Mouse (Mus musculus) kidney, embryonic 14.5 days (tissue): ENCODE measurements around the gene Fgf23. TPM values are rescaled to one million over a fixed set of nuclear protein-coding genes. Genes with fewer than 3 reads are reported as not detected.

ENCODE experiments used
- ATAC-seq: fragments of 200-750 bp; cut with Nextera tagmentation; 2 replicates; pipeline ENCODE4 v1.8.0; 2017; ENCODE audit warnings: moderate number of reproducible peaks, mild to moderate bottlenecking, moderate TSS enrichment, moderate library complexity; ENCODE audit not compliant: low FRiP score, low TSS enrichment
- H3K27ac ChIP-seq: fragments of 300-500 bp; sonication (generic); 2 replicates; pipeline ENCODE4 v1.5.1; 2014; ENCODE audit warnings: low read depth, mild to moderate bottlenecking, low read length, moderate library complexity, mixed read lengths
- H3K27me3 ChIP-seq: fragments of 300-500 bp; sonication (generic); 2 replicates; pipeline ENCODE4 v1.6.1; 2014; ENCODE audit warnings: mild to moderate bottlenecking, low read length; ENCODE audit not compliant: control insufficient read depth, insufficient read depth
- H3K36me3 ChIP-seq: fragments of 300-500 bp; sonication (generic); 2 replicates; pipeline ENCODE4 v1.6.1; 2014; ENCODE audit warnings: low read length, mixed read lengths; ENCODE audit not compliant: control insufficient read depth, insufficient read depth
- H3K4me1 ChIP-seq: fragments of 300-500 bp; sonication (generic); 2 replicates; pipeline ENCODE4 v1.6.1; 2014; ENCODE audit warnings: low read length, mixed read lengths; ENCODE audit not compliant: control insufficient read depth, insufficient read depth
- H3K4me2 ChIP-seq: fragments of 300-500 bp; sonication (generic); replicated peaks from 2 replicates; pipeline ENCODE4 v1.6.1; 2014; ENCODE audit warnings: low read depth, mild to moderate bottlenecking, low read length
- H3K4me3 ChIP-seq: fragments of 300-500 bp; sonication (generic); 2 replicates; pipeline ENCODE4 v1.5.1; 2014; ENCODE audit warnings: mild to moderate bottlenecking, low read length
- H3K9ac ChIP-seq: fragments of 300-500 bp; sonication (generic); 2 replicates; pipeline ENCODE4 v1.6.1; 2014; ENCODE audit warnings: low read depth, mild to moderate bottlenecking, low read length, moderate library complexity
- H3K9me3 ChIP-seq: fragments of 300-500 bp; sonication (generic); 2 replicates; pipeline ENCODE4 v1.6.1; 2016; ENCODE audit warnings: low read length; ENCODE audit not compliant: control insufficient read depth
- WGBS: fragments of 180-500 bp; shearing (Covaris S2); extraction: QIAGEN DNeasy Blood & Tissue Kit; methylation state at CpG from one replicate; pipeline ENCODE4 v1.1.7; 2014; 5-methylcytosine and 5-hydroxymethylcytosine counted together
- polyA plus RNA-seq: library from polyadenylated mRNA; unstranded; fragments of >200 nt; fragmentation: Nextera tagmentation; extraction: Ambion mirVana; gene quantifications from 2 replicates; pipeline ENCODE4 v1.2.1, GENCODE M21; 2014

Fgf23 gene
- polyA plus RNA-seq, 1 experiment from 2014 or later: not detected

- WGBS: 1% methylated on average over 58 of the region's 59 CpGs
- Histone ChIP-seq H3K4me3 (peak overlapping the region; percentile 60), H3K27me3 (peaks cover 23% of the 10 kb centered on the region), H3K9me3 (no peaks in the 10 kb centered on the region), H3K4me1 (no peaks in the 10 kb centered on the region), H3K36me3 (no peaks in the 10 kb centered on the region), H3K9ac (peak overlapping the region; percentile 65), H3K4me2 (peak overlapping the region; percentile 99), H3K27ac (no peak overlapping the region)
- ATAC-seq: peak; percentile 86
Measured at GRCm38 (mm10) chr6:127079867-127080731, 7.4 kb downstream of the Fgf23 start.

- Histone ChIP-seq H3K27me3 (peaks cover 23% of the 10 kb centered on the region), H3K27ac (no peak overlapping the region), H3K4me1 (no peaks in the 10 kb centered on the region), H3K9ac (no peak overlapping the region), H3K36me3 (no peaks in the 10 kb centered on the region), H3K9me3 (no peaks in the 10 kb centered on the region), H3K4me3 (no peak overlapping the region), H3K4me2 (no peak overlapping the region)
- no peak for ATAC-seq
- WGBS: 77% methylated on average over 6 of the region's 6 CpGs
Measured at GRCm38 (mm10) chr6:127081820-127082219, 9.1 kb downstream of the Fgf23 start.

GRCm38 (mm10) chr6:127086739-127087138 is 14.0 kb downstream of the Fgf23 start:
- Histone ChIP-seq H3K27ac (no peak overlapping the region), H3K9ac (no peak overlapping the region), H3K4me2 (no peak overlapping the region), H3K4me1 (no peaks in the 10 kb centered on the region), H3K27me3 (peaks cover 9% of the 10 kb centered on the region; the same call in 1 of the 2 replicates), H3K36me3 (peaks cover 12% of the 10 kb centered on the region; the same call in 1 of the 2 replicates), H3K9me3 (no peaks in the 10 kb centered on the region), H3K4me3 (no peak overlapping the region)
- ATAC-seq: no peak
- WGBS: 68% methylated on average over 4 of the region's 4 CpGs

- no peaks in the 10 kb centered on the region for H3K9me3 ChIP-seq
- no peak overlapping the region for H3K27ac ChIP-seq
- H3K27me3 ChIP-seq: no peaks in the 10 kb centered on the region
- no peaks in the 10 kb centered on the region for H3K4me1 ChIP-seq
- no peak overlapping the region for H3K4me2 ChIP-seq
- WGBS: 70% methylated on average over 7 of the region's 7 CpGs
- no peak overlapping the region for H3K9ac ChIP-seq
- peaks cover 6% of the 10 kb centered on the region; the same call in 1 of the 2 replicates for H3K36me3 ChIP-seq
- H3K4me3 ChIP-seq: no peak overlapping the region
- ATAC-seq: no peak
Measured at GRCm38 (mm10) chr6:127094565-127094964, 21.9 kb downstream of the Fgf23 start.

- H3K27ac ChIP-seq: no peak overlapping the region
- 95% methylated on average over 6 of the region's 6 CpGs for WGBS
- no peak overlapping the region for H3K4me3 ChIP-seq
- H3K9me3 ChIP-seq: no peaks in the 10 kb centered on the region
- ATAC-seq: no peak
- no peaks in the 10 kb centered on the region for H3K27me3 ChIP-seq
- 0 out of 2 replicates have a peak, but pooled peaks cover 6% of the 10 kb centered on the region for H3K36me3 ChIP-seq
- no peaks in the 10 kb centered on the region for H3K4me1 ChIP-seq
- H3K9ac ChIP-seq: no peak overlapping the region
- H3K4me2 ChIP-seq: no peak overlapping the region
Measured at GRCm38 (mm10) chr6:127103506-127104275, 31.0 kb downstream of the Fgf23 start.

GRCm38 (mm10) chr6:127104396-127105029 is 31.8 kb downstream of the Fgf23 start:
- no peak overlapping the region for H3K9ac ChIP-seq
- H3K27ac ChIP-seq: no peak overlapping the region
- 79% methylated on average over 7 of the region's 7 CpGs for WGBS
- 0 out of 2 replicates have a peak, but pooled peaks cover 6% of the 10 kb centered on the region for H3K36me3 ChIP-seq
- ATAC-seq: no peak
- H3K27me3 ChIP-seq: no peaks in the 10 kb centered on the region
- no peaks in the 10 kb centered on the region for H3K4me1 ChIP-seq
- no peak overlapping the region for H3K4me3 ChIP-seq
- no peaks in the 10 kb centered on the region for H3K9me3 ChIP-seq
- no peak overlapping the region for H3K4me2 ChIP-seq

- Histone ChIP-seq H3K4me1 (no peaks in the 10 kb centered on the region), H3K36me3 (0 out of 2 replicates have a peak, but pooled peaks cover 6% of the 10 kb centered on the region), H3K9ac (no peak overlapping the region), H3K27ac (no peak overlapping the region), H3K4me3 (no peak overlapping the region), H3K4me2 (no peak overlapping the region), H3K9me3 (no peaks in the 10 kb centered on the region), H3K27me3 (no peaks in the 10 kb centered on the region)
- no peak for ATAC-seq
- WGBS: 73% methylated on average over 6 of the region's 6 CpGs
Measured at GRCm38 (mm10) chr6:127105107-127105506, 32.4 kb downstream of the Fgf23 start.

GRCm38 (mm10) chr6:127106189-127106588 is 33.5 kb downstream of the Fgf23 start:
- H3K4me2 ChIP-seq: no peak overlapping the region
- H3K27ac ChIP-seq: no peak overlapping the region
- H3K4me3 ChIP-seq: no peak overlapping the region
- 0 out of 2 replicates have a peak, but pooled peaks cover under 1% of the 10 kb centered on the region for H3K36me3 ChIP-seq
- H3K27me3 ChIP-seq: no peaks in the 10 kb centered on the region
- no peak overlapping the region for H3K9ac ChIP-seq
- no peaks in the 10 kb centered on the region for H3K4me1 ChIP-seq
- ATAC-seq: no peak
- H3K9me3 ChIP-seq: no peaks in the 10 kb centered on the region
- WGBS: 80% methylated on average over 5 of the region's 5 CpGs
